Mouse (Mus musculus): ENCODE results near the gene Slc25a26.

DNA sequence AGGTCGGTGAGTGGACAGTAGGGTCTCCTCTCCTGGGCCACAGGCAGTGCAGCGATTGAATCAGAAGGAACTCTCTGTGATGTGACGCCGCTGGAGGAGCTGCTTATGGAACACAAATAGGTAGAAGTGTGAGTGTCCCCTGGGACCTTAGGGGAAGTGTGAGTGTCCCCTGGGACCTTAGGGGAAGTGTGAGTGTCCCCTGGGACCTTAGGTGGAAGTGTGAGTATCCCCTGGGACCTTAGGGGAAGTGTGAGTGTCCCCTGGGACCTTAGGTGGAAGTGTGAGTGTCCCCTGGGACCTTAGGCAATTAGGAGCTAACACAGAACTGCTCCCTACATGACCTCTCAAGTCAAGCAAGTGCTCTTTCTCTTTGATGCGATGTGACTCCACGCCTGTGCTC is 18.0 kb downstream of the Slc25a26 start:
- TF ChIP-seq CTCF (IDR thresholded peaks at IDR 0.05; ENCODE audit: low read depth) (no peak), EP300 (IDR thresholded peaks at IDR 0.05; ENCODE audit: low read depth) (no peak)

Measured in liver, embryonic 14.5 days (tissue).